ENCODE assay signal across 33 mouse cellular contexts in genomic region chr7:110253861-110254260, GRCm38 (mm10). TPM values are rescaled to one million over a fixed set of nuclear protein-coding genes. Genes with fewer than 3 reads are reported as not detected.
A peak's percentile ranks its signal among the peaks of the same experiment; 100 is the strongest.
DNase-seq lines count a peak whose midpoint lies in the region; ATAC-seq lines count a peak whose summit lies in the region.
"Had no signal": no experiment of that assay in that cellular context is flagged by ENCODE, and none has a peak within 500 bp of the region (broad histone marks: within the 10 kb centered on the region; RNA-seq: fewer than 3 reads in every experiment).

No protein-coding gene starts in this region.

- 26% methylated on average over 2 of the region's 2 CpGs for WGBS in heart, embryonic 10.5 days
- 80% methylated on average over 2 of the region's 2 CpGs for WGBS in midbrain, embryonic 11.5 days
- 85% methylated on average over 2 of the region's 2 CpGs for WGBS in midbrain, embryonic 14.5 days

- no peaks in the 10 kb centered on the region for H3K9me3 ChIP-seq in heart, embryonic 10.5 days
- H3K9me3 ChIP-seq in midbrain, embryonic 11.5 days (ENCODE audit: control insufficient read depth, low read length): no peaks in the 10 kb centered on the region
- H3K9me3 ChIP-seq in midbrain, embryonic 14.5 days (ENCODE audit: control insufficient read depth, low read length): no peaks in the 10 kb centered on the region
- H3K9me3 ChIP-seq: embryonic facial prominence, embryonic 13.5 days; forebrain, embryonic 10.5 days; kidney, embryonic 15.5 days; liver, embryonic 12.5 days; neural tube, embryonic 12.5 days had no signal

- DNase-seq in heart, embryonic 10.5 days (ENCODE audit: low spot score): no peak
- DNase-seq in heart, adult 9 months (ENCODE audit: low spot score in 2 of 2): no peak
- DNase-seq in midbrain, embryonic 11.5 days (ENCODE audit: low spot score, missing footprints): peak; percentile 33
- DNase-seq in midbrain, embryonic 14.5 days: no peak
- peak; percentile 45 for DNase-seq in naive thymus-derived CD4-positive, alpha-beta T cell, adult 2 months (ENCODE audit: low read depth)
- no peak for DNase-seq in cerebellum, adult 11 months
- DNase-seq in lung, postnatal 10 days: no peak
- DNase-seq: adrenal gland, postnatal 14 days; cerebellum, adult 11-12 months; cerebellum, adult 9-11 months; embryo, embryonic 11 days; gastrocnemius, adult 2 months; gastrocnemius, postnatal 36 days; heart, adult 2 months; kidney, adult 18-20 months; kidney, postnatal 25 days; left cerebral cortex, postnatal 4 days; liver, postnatal 0 days; lung, postnatal 4 days; right cerebral cortex, adult 18-20 months; spleen, adult 18-20 months; thymus, adult 2 months had no signal

- H3K4me3 ChIP-seq in heart, embryonic 10.5 days: no peak overlapping the region
- H3K4me3 ChIP-seq in midbrain, embryonic 11.5 days (ENCODE audit: low read depth, low read length): no peak overlapping the region
- no peak overlapping the region for H3K4me3 ChIP-seq in midbrain, embryonic 14.5 days (replicated peaks; ENCODE audit: low read depth, low read length)
- H3K4me3 ChIP-seq: embryonic facial prominence, embryonic 13.5 days; forebrain, embryonic 10.5 days; gastrocnemius, adult 2 months; heart, adult 2 months; kidney, embryonic 15.5 days; layer of hippocampus, adult 2 months; liver, embryonic 12.5 days; neural tube, embryonic 12.5 days had no signal

- peaks cover 40% of the 10 kb centered on the region for H3K4me1 ChIP-seq in heart, embryonic 10.5 days
- H3K4me1 ChIP-seq in midbrain, embryonic 11.5 days (ENCODE audit: control insufficient read depth, insufficient read depth, low read length): no peaks in the 10 kb centered on the region
- H3K4me1 ChIP-seq in midbrain, embryonic 14.5 days (ENCODE audit: control insufficient read depth, insufficient read depth, low read length): no peaks in the 10 kb centered on the region
- H3K4me1 ChIP-seq: forebrain, embryonic 10.5 days; neural tube, embryonic 12.5 days had no signal

- H3K27ac ChIP-seq in heart, embryonic 10.5 days: peak overlapping the region; percentile 39; the same call in 1 of the 2 replicates
- no peak overlapping the region for H3K27ac ChIP-seq in midbrain, embryonic 11.5 days (ENCODE audit: low read depth, low read length)
- no peak overlapping the region for H3K27ac ChIP-seq in midbrain, embryonic 14.5 days (replicated peaks; ENCODE audit: low read depth, low read length)
- H3K27ac ChIP-seq: embryonic facial prominence, embryonic 13.5 days; forebrain, embryonic 10.5 days; gastrocnemius, adult 2 months; heart, adult 2 months; hindbrain, embryonic 14.5 days; kidney, embryonic 15.5 days; layer of hippocampus, adult 2 months; liver, embryonic 12.5 days; neural tube, embryonic 12.5 days; stomach, postnatal 0 days had no signal

- H3K27me3 ChIP-seq in heart, embryonic 10.5 days (ENCODE audit: insufficient read depth, poor library complexity, severe bottlenecking): no peaks in the 10 kb centered on the region
- no peaks in the 10 kb centered on the region for H3K27me3 ChIP-seq in midbrain, embryonic 11.5 days (ENCODE audit: control insufficient read depth, insufficient read depth, low read length)
- H3K27me3 ChIP-seq in midbrain, embryonic 14.5 days (ENCODE audit: control insufficient read depth, insufficient read depth, low read length): no peaks in the 10 kb centered on the region
- H3K27me3 ChIP-seq: embryonic facial prominence, embryonic 13.5 days; kidney, embryonic 15.5 days; liver, embryonic 12.5 days; neural tube, embryonic 12.5 days had no signal

- H3K36me3 ChIP-seq in heart, embryonic 10.5 days: peaks cover 14% of the 10 kb centered on the region; the same call in 1 of the 2 replicates
- no peaks in the 10 kb centered on the region for H3K36me3 ChIP-seq in midbrain, embryonic 11.5 days (ENCODE audit: control insufficient read depth, insufficient read depth, low read length)
- no peaks in the 10 kb centered on the region for H3K36me3 ChIP-seq in midbrain, embryonic 14.5 days (ENCODE audit: control insufficient read depth, insufficient read depth, low read length)
- H3K36me3 ChIP-seq: neural tube, embryonic 12.5 days had no signal

- H3K9ac ChIP-seq in midbrain, embryonic 11.5 days (ENCODE audit: low read length): no peak overlapping the region
- H3K9ac ChIP-seq in midbrain, embryonic 14.5 days (replicated peaks; ENCODE audit: low read length): no peak overlapping the region
- H3K9ac ChIP-seq: embryonic facial prominence, embryonic 13.5 days; hindbrain, embryonic 14.5 days; kidney, embryonic 15.5 days; liver, embryonic 12.5 days; liver, postnatal 0 days; neural tube, embryonic 12.5 days had no signal

- H3K4me2 ChIP-seq in midbrain, embryonic 11.5 days: no peak overlapping the region
- no peak overlapping the region for H3K4me2 ChIP-seq in midbrain, embryonic 14.5 days (ENCODE audit: low read length)
- H3K4me2 ChIP-seq: embryonic facial prominence, embryonic 13.5 days; hindbrain, embryonic 14.5 days; kidney, embryonic 15.5 days; liver, embryonic 12.5 days; neural tube, embryonic 12.5 days had no signal

- no peak for ATAC-seq in midbrain, embryonic 11.5 days (ENCODE audit: low FRiP score)
- no peak for ATAC-seq in midbrain, embryonic 14.5 days (ENCODE audit: low FRiP score, low TSS enrichment)
- peak; percentile 77 for ATAC-seq in activated CD4-positive, CD25-positive, alpha-beta regulatory T cell, adult 4 months
- ATAC-seq: forebrain, embryonic 16.5 days; liver, embryonic 12.5 days; liver, postnatal 0 days; midbrain, embryonic 16.5 days had no signal

RNA-seq across cellular contexts. Expression of gene Swap70, which starts 32.4 kb away (rescaled TPM):
- polyA plus RNA-seq in heart, embryonic 10.5 days (2016; fragmentation: Nextera tagmentation; extraction: Ambion mirVana): 22.8 and 26.6 TPM in 2 replicates
- 15.1 and 17.2 TPM in 2 replicates for polyA plus RNA-seq in midbrain, embryonic 11.5 days (2014; fragmentation: Nextera tagmentation; extraction: Ambion mirVana)
- polyA plus RNA-seq in midbrain, embryonic 14.5 days (2014; fragmentation: Nextera tagmentation; extraction: Ambion mirVana): 3.7 and 8.4 TPM in 2 replicates
- 10 to 100 TPM; 38.4 to 43.6 TPM for polyA plus RNA-seq in activated CD4-positive, CD25-positive, alpha-beta regulatory T cell, adult 4 months (2017; shearing (Covaris generic))

Comparison
In these comparisons a context has a peak if more than half of its experiments do, and no peak if none do; other contexts are left out.
1. DNase-seq: peak in midbrain, embryonic 11.5 days (single experiment) and naive thymus-derived CD4-positive, alpha-beta T cell, adult 2 months (single experiment); none in heart, embryonic 10.5 days (single experiment), heart, adult 9 months (0 of 2), midbrain, embryonic 14.5 days (single experiment), cerebellum, adult 11 months (single experiment) and lung, postnatal 10 days (single experiment).